Mouse (Mus musculus): ENCODE measurements around the gene Stx18. TPM values are rescaled to one million over a fixed set of nuclear protein-coding genes. Genes with fewer than 3 reads are reported as not detected.

Gene Stx18
- total and polyA plus RNA-seq, 2 experiments: 14.9 to 15.5 TPM

- no peaks in the 10 kb centered on the region for H3K79me2 ChIP-seq (ENCODE audit: control insufficient read depth, insufficient read depth, low read length)
- TF ChIP-seq CTCF (IDR thresholded peaks at IDR 0.05; ENCODE audit: low read depth, low read length) (no peak), POLR2A (IDR thresholded peaks at IDR 0.05; ENCODE audit: extremely low read depth, insufficient read depth, low read length) (no peak)
- H3K27ac ChIP-seq (replicated peaks; ENCODE audit: insufficient read depth, low read depth, low read length): no peak overlapping the region
- DNase-seq (ENCODE audit: extremely low read depth, low read depth, low spot score): no peak
- no peak overlapping the region for H3K9ac ChIP-seq (ENCODE audit: low read depth, low read length)
- no peaks in the 10 kb centered on the region for H3K4me1 ChIP-seq (ENCODE audit: control insufficient read depth, insufficient read depth, low read length)
- peaks cover 2% of the 10 kb centered on the region; the same call in 1 of the 2 replicates for H3K27me3 ChIP-seq (ENCODE audit: control insufficient read depth, insufficient read depth, low read length)
- WGBS: 89% methylated on average over 17 of the region's 17 CpGs
- no peak overlapping the region for H3K4me3 ChIP-seq (ENCODE audit: insufficient read depth, low read depth, low read length)
- H3K36me3 ChIP-seq (ENCODE audit: control insufficient read depth, insufficient read depth, low read length): no peaks in the 10 kb centered on the region
Measured at GRCm38 (mm10) chr5:38006415-38007347, 31.9 kb upstream of the Stx18 start.

DNA sequence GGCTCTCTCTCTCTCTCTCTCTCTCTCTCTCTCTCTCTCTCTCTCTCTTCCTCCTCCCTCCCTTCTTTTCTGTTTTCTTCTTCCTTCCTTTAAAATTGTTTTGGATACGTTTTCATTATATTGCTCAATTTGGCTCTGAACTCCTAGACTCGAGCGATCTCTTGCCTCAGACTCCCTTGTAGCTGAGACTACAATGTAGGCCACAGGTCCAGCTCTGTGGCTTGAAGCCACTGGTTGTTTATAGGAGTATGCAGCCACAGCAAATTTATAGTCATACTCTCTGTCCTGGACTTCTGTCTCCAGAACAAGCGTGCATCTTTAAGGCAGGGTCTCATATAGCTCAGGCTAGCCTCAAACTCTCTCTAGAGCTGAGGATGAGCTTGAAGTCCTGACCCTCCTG is 29.5 kb upstream of the Stx18 start:
- TF ChIP-seq POLR2A (IDR thresholded peaks at IDR 0.05; ENCODE audit: extremely low read depth, insufficient read depth, low read length): no peak
- TF ChIP-seq CTCF (IDR thresholded peaks at IDR 0.05; ENCODE audit: low read depth, low read length): no peak
- Histone ChIP-seq H3K27ac (replicated peaks; ENCODE audit: insufficient read depth, low read depth, low read length) (no peak overlapping the region), H3K9ac (ENCODE audit: low read depth, low read length) (no peak overlapping the region), H3K79me2 (ENCODE audit: control insufficient read depth, insufficient read depth, low read length) (no peaks in the 10 kb centered on the region), H3K4me3 (ENCODE audit: insufficient read depth, low read depth, low read length) (no peak overlapping the region), H3K36me3 (ENCODE audit: control insufficient read depth, insufficient read depth, low read length) (no peaks in the 10 kb centered on the region), H3K27me3 (ENCODE audit: control insufficient read depth, insufficient read depth, low read length) (peaks cover 2% of the 10 kb centered on the region; the same call in 1 of the 2 replicates), H3K4me1 (ENCODE audit: control insufficient read depth, insufficient read depth, low read length) (no peaks in the 10 kb centered on the region)
- 72% methylated on average over 4 of the region's 4 CpGs for WGBS
- DNase-seq (ENCODE audit: extremely low read depth, low read depth, low spot score): no peak

- H3K79me2 ChIP-seq (ENCODE audit: control insufficient read depth, insufficient read depth, low read length): no peaks in the 10 kb centered on the region
- TF ChIP-seq POLR2A (IDR thresholded peaks at IDR 0.05; ENCODE audit: extremely low read depth, insufficient read depth, low read length) (no peak), CTCF (IDR thresholded peaks at IDR 0.05; ENCODE audit: low read depth, low read length) (no peak)
- H3K4me1 ChIP-seq (ENCODE audit: control insufficient read depth, insufficient read depth, low read length): no peaks in the 10 kb centered on the region
- H3K9ac ChIP-seq (ENCODE audit: low read depth, low read length): no peak overlapping the region
- WGBS: 70% methylated on average over 3 of the region's 3 CpGs
- no peak for DNase-seq (ENCODE audit: extremely low read depth, low read depth, low spot score)
- H3K27ac ChIP-seq (replicated peaks; ENCODE audit: insufficient read depth, low read depth, low read length): no peak overlapping the region
- peaks cover 2% of the 10 kb centered on the region; the same call in 1 of the 2 replicates for H3K27me3 ChIP-seq (ENCODE audit: control insufficient read depth, insufficient read depth, low read length)
- H3K36me3 ChIP-seq (ENCODE audit: control insufficient read depth, insufficient read depth, low read length): no peaks in the 10 kb centered on the region
- no peak overlapping the region for H3K4me3 ChIP-seq (ENCODE audit: insufficient read depth, low read depth, low read length)
Measured at GRCm38 (mm10) chr5:38014916-38015315, 23.6 kb upstream of the Stx18 start.

GRCm38 (mm10) chr5:38016945-38017344 is 21.6 kb upstream of the Stx18 start:
- 76% methylated on average over 3 of the region's 3 CpGs for WGBS
- no peak for TF ChIP-seq POLR2A (IDR thresholded peaks at IDR 0.05; ENCODE audit: extremely low read depth, insufficient read depth, low read length)
- TF ChIP-seq CTCF (IDR thresholded peaks at IDR 0.05; ENCODE audit: low read depth, low read length): no peak
- DNase-seq (ENCODE audit: extremely low read depth, low read depth, low spot score): no peak
- Histone ChIP-seq H3K4me1 (ENCODE audit: control insufficient read depth, insufficient read depth, low read length) (no peaks in the 10 kb centered on the region), H3K9ac (ENCODE audit: low read depth, low read length) (no peak overlapping the region), H3K36me3 (ENCODE audit: control insufficient read depth, insufficient read depth, low read length) (no peaks in the 10 kb centered on the region), H3K4me3 (ENCODE audit: insufficient read depth, low read depth, low read length) (no peak overlapping the region), H3K27ac (replicated peaks; ENCODE audit: insufficient read depth, low read depth, low read length) (no peak overlapping the region), H3K27me3 (ENCODE audit: control insufficient read depth, insufficient read depth, low read length) (no peaks in the 10 kb centered on the region), H3K79me2 (ENCODE audit: control insufficient read depth, insufficient read depth, low read length) (no peaks in the 10 kb centered on the region)

- Histone ChIP-seq H3K4me1 (ENCODE audit: control insufficient read depth, insufficient read depth, low read length) (no peaks in the 10 kb centered on the region), H3K79me2 (ENCODE audit: control insufficient read depth, insufficient read depth, low read length) (no peaks in the 10 kb centered on the region), H3K9ac (ENCODE audit: low read depth, low read length) (no peak overlapping the region), H3K27me3 (ENCODE audit: control insufficient read depth, insufficient read depth, low read length) (peaks cover 3% of the 10 kb centered on the region; the same call in 1 of the 2 replicates), H3K4me3 (ENCODE audit: insufficient read depth, low read depth, low read length) (no peak overlapping the region), H3K27ac (replicated peaks; ENCODE audit: insufficient read depth, low read depth, low read length) (no peak overlapping the region), H3K36me3 (ENCODE audit: control insufficient read depth, insufficient read depth, low read length) (no peaks in the 10 kb centered on the region)
- WGBS: 87% methylated on average over 5 of the region's 5 CpGs
- TF ChIP-seq CTCF (IDR thresholded peaks at IDR 0.05; ENCODE audit: low read depth, low read length) (no peak), POLR2A (IDR thresholded peaks at IDR 0.05; ENCODE audit: extremely low read depth, insufficient read depth, low read length) (no peak)
- DNase-seq (ENCODE audit: extremely low read depth, low read depth, low spot score): no peak
Measured at GRCm38 (mm10) chr5:38027656-38028055, 10.9 kb upstream of the Stx18 start.
